Mouse (Mus musculus): Measurements from ENCODE around the gene Olfr19.
"Not testable (repeated sequence)": the region's sequence is repeated elsewhere in the genome, so short reads cannot be mapped to it uniquely, and the experiment has no call there.

The Olfr19 gene

GRCm38 (mm10) chr16:16676305-16676704 lies at the start of gene Olfr19:
TSS of gene Olfr19 (minus strand) at chr16:16676405.
- DNase-seq: no peak

GRCm38 (mm10) chr16:16684975-16685374 lies 8.8 kb upstream of the Olfr19 start:
- no peak for DNase-seq

- DNase-seq: no peak
Measured at GRCm38 (mm10) chr16:16684053-16684452, 7.8 kb upstream of the Olfr19 start.

GRCm38 (mm10) chr16:16664994-16665393 lies 11.2 kb downstream of the Olfr19 start:
- no peak for DNase-seq

- not testable (repeated sequence) for DNase-seq
Measured at GRCm38 (mm10) chr16:16664516-16664915, 11.7 kb downstream of the Olfr19 start.

- no peak for DNase-seq
Measured at GRCm38 (mm10) chr16:16645148-16645547, 31.1 kb downstream of the Olfr19 start.

GRCm38 (mm10) chr16:16633730-16634129 lies 42.5 kb downstream of the Olfr19 start:
- DNase-seq: no peak

All from thymus, postnatal 25 days (tissue).